Comparison of ENCODE assay signal across 19 mouse cellular contexts in the genomic region with DNA sequence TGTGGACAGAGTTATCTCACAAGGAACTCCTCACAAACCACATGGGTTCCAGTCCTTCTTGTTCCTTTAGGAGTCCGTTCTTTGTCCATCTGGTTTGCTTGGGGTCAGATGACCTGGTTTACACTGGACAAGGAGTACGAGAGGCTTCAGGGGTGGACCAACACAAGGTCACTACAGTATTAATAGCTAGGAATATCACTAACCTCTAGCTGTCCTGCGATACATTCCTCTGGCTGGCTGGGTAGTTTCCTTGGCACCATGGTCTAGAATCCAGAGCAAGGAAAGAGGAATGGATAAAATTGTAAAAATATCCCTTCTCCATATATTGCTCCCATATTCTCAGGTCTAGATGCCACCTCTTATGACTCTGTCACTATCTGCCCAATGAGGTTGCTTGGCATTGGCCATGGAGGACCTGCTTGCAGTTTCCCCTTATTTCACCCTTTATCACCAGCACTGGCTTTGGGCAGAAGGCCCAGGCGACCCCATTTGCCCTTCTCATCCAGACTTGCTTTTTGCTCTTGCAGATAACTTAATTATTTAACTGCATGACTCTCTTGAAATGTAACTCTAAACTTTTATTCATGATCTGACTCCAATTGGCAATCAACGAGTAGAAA.
DNase-seq lines count a peak whose midpoint lies in the region; TF ChIP-seq lines count a peak whose summit lies in the region.
"Had no signal": no experiment of that assay in that cellular context is flagged by ENCODE, and none has a peak within 500 bp of the region (broad histone marks: within the 10 kb centered on the region; RNA-seq: fewer than 3 reads in every experiment).

No protein-coding gene starts in this region.

- H3K4me3 ChIP-seq in heart, adult 2 months = no peak overlapping the region
- H3K4me3 ChIP-seq in heart, embryonic 10.5 days = no peak overlapping the region
- H3K4me3 ChIP-seq: embryonic facial prominence, embryonic 12.5 days; forebrain, embryonic 15.5 days; heart, embryonic 15.5 days; hindbrain, embryonic 15.5 days had no signal

- H3K4me1 ChIP-seq in heart, adult 2 months (ENCODE audit: control insufficient read depth, insufficient read depth, low read length) = no peaks in the 10 kb centered on the region; the same call in 1 of the 2 replicates
- H3K4me1 ChIP-seq in heart, embryonic 10.5 days = no peaks in the 10 kb centered on the region
- H3K4me1 ChIP-seq: embryonic facial prominence, embryonic 12.5 days; forebrain, embryonic 15.5 days; heart, embryonic 15.5 days; hindbrain, embryonic 15.5 days had no signal

- H3K9ac ChIP-seq in heart, adult 2 months (ENCODE audit: low read depth, low read length) = no peak overlapping the region
- H3K9ac ChIP-seq: embryonic facial prominence, embryonic 12.5 days; forebrain, embryonic 15.5 days; heart, embryonic 15.5 days; hindbrain, embryonic 15.5 days had no signal

- intact Hi-C loops in heart, adult 2 months (cut with DNase I) = no loop called here
- intact Hi-C loops in heart, postnatal 10 days (cut with DNase I) = no loop called here

- H3K27me3 ChIP-seq in heart, adult 2 months (ENCODE audit: control insufficient read depth, insufficient read depth, low read length) = no peaks in the 10 kb centered on the region
- H3K27me3 ChIP-seq in heart, embryonic 10.5 days (ENCODE audit: insufficient read depth, poor library complexity, severe bottlenecking) = no peaks in the 10 kb centered on the region
- H3K27me3 ChIP-seq: embryonic facial prominence, embryonic 12.5 days; forebrain, embryonic 15.5 days; heart, embryonic 15.5 days; hindbrain, embryonic 15.5 days had no signal

- WGBS in heart, adult 2 months = 49% methylated on average over 5 of the region's 5 CpGs
- 78% methylated on average over 5 of the region's 5 CpGs for WGBS in heart, embryonic 10.5 days

- no peak for TF ChIP-seq CTCF in heart, adult 2 months (IDR thresholded peaks at IDR 0.05)

- H3K79me2 ChIP-seq in heart, adult 2 months (replicated peaks; ENCODE audit: control insufficient read depth, insufficient read depth, low read length) = no peaks in the 10 kb centered on the region

- no peak for TF ChIP-seq EP300 in heart, adult 2 months (IDR thresholded peaks at IDR 0.05; ENCODE audit: insufficient read depth, low read depth, low read length)

- no peaks in the 10 kb centered on the region for H3K36me3 ChIP-seq in heart, adult 2 months (ENCODE audit: control insufficient read depth, insufficient read depth, low read length)
- H3K36me3 ChIP-seq in heart, embryonic 10.5 days = no peaks in the 10 kb centered on the region
- H3K36me3 ChIP-seq: embryonic facial prominence, embryonic 12.5 days; forebrain, embryonic 15.5 days; G1E; heart, embryonic 15.5 days; hindbrain, embryonic 15.5 days had no signal

- peak overlapping the region; percentile 8 for H3K27ac ChIP-seq in heart, adult 2 months
- no peak overlapping the region for H3K27ac ChIP-seq in heart, embryonic 10.5 days
- H3K27ac ChIP-seq: embryonic facial prominence, embryonic 12.5 days; forebrain, embryonic 15.5 days; heart, embryonic 15.5 days; hindbrain, embryonic 15.5 days had no signal

- peak; percentile 46 to 57 for DNase-seq in cerebellum, postnatal 10 days
- DNase-seq in cerebellum, adult 18-20 months = no peak
- DNase-seq in heart, adult 2 months = peak; percentile 45 to 53
- DNase-seq in heart, embryonic 10.5 days (ENCODE audit: low spot score) = no peak
- peak; percentile 78 to 80 for DNase-seq in heart, postnatal 10 days
- DNase-seq in heart, postnatal 4 days = peak; percentile 65
- no peak for DNase-seq in kidney, postnatal 4 days
- no peak for DNase-seq in thymus, postnatal 36 days
- DNase-seq: adrenal gland, adult 8-10 months; B cell, adult 2 months; cerebellum, adult 11-12 months; cerebellum, adult 9-11 months; gastrocnemius, postnatal 14 days; kidney, adult 2 months had no signal

- TF ChIP-seq POLR2A in heart, adult 2 months (IDR thresholded peaks at IDR 0.05; ENCODE audit: insufficient read depth, low read depth, low read length) = no peak

- H3K9me3 ChIP-seq in heart, embryonic 10.5 days = no peaks in the 10 kb centered on the region
- H3K9me3 ChIP-seq: embryonic facial prominence, embryonic 12.5 days; forebrain, embryonic 15.5 days; G1E; heart, embryonic 15.5 days; hindbrain, embryonic 15.5 days had no signal

Comparison
In these comparisons a context has a peak if more than half of its experiments do, and no peak if none do; other contexts are left out.
1. DNase-seq: peak in cerebellum, postnatal 10 days (2 of 2), heart, adult 2 months (2 of 2), heart, postnatal 10 days (2 of 2) and heart, postnatal 4 days (single experiment); none in cerebellum, adult 18-20 months (0 of 2), heart, embryonic 10.5 days (single experiment), kidney, postnatal 4 days (0 of 2) and thymus, postnatal 36 days (0 of 2).